ENCODE assay signal across 27 mouse cellular contexts in the genomic region with DNA sequence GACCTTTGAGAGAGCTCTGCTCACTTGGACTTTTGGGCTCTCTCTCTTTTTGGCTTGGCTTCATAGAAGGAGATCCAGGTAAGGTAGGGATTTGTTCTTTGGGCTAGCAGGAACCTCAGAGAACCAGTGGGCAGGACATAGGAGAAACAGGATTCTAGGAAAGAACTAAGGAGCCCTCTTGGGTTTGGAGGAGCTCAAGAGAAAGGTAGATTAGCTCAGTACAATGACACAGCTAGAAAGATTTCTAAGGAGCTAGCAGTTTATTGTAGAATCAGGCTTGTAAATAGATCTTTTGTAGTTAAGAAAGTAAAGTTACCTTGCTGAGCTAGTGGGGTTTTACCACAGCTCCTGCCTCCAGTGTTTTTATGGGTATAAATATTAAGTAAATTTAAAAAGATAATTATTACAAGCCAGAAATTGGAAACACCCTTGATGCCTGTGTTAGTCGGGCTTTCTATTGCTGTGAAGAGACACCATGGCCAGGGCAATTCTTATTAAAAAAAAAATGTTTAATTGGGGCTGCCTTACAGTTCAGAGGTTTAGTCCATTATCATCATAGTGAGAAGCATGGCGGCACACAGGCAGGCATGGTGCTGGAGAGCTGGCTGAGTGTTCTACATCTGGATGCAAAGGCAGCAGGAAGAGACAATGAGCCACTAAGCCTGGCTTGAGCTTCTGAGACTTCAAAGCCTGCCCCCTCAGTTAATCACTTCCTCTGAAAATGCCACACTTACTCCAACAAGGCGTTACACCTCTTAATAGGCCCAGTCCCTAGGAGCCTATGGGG. TPM values are rescaled to one million over a fixed set of nuclear protein-coding genes. Genes with fewer than 3 reads are reported as not detected.
A peak's percentile ranks its signal among the peaks of the same experiment; 100 is the strongest.
DNase-seq lines count a peak whose midpoint lies in the region; ATAC-seq and TF ChIP-seq lines count a peak whose summit lies in the region.
"Had no signal": no experiment of that assay in that cellular context is flagged by ENCODE, and none has a peak within 500 bp of the region (broad histone marks: within the 10 kb centered on the region; RNA-seq: fewer than 3 reads in every experiment).

No protein-coding gene starts in this region.

- WGBS in heart, embryonic 13.5 days: 68% methylated on average over 3 of the region's 3 CpGs
- 54% methylated on average over 3 of the region's 3 CpGs for WGBS in liver, embryonic 13.5 days (ENCODE audit: insufficient replicate concordance)
- 73% methylated on average over 3 of the region's 3 CpGs for WGBS in hindbrain, postnatal 0 days

- TF ChIP-seq CTCF in hindbrain, postnatal 0 days (IDR thresholded peaks at IDR 0.05; ENCODE audit: low read depth): no peak

- intact Hi-C loops in gastrocnemius, postnatal 14 days (cut with DNase I; ENCODE audit: low total_unique reads): no loop called here

- H3K4me2 ChIP-seq in heart, embryonic 13.5 days: peak overlapping the region; percentile 28; the same call in 1 of the 2 replicates
- H3K4me2 ChIP-seq in liver, embryonic 13.5 days: peak overlapping the region; percentile 68
- H3K4me2 ChIP-seq in hindbrain, postnatal 0 days (ENCODE audit: low read depth, low read length): no peak overlapping the region
- H3K4me2 ChIP-seq: embryonic facial prominence, embryonic 13.5 days; forebrain, embryonic 15.5 days; hindbrain, embryonic 12.5 days; midbrain, embryonic 11.5 days had no signal

- no peaks in the 10 kb centered on the region for H3K27me3 ChIP-seq in heart, embryonic 13.5 days (replicated peaks)
- H3K27me3 ChIP-seq in liver, embryonic 13.5 days: no peaks in the 10 kb centered on the region
- no peaks in the 10 kb centered on the region for H3K27me3 ChIP-seq in hindbrain, postnatal 0 days (ENCODE audit: insufficient read depth, low read length)
- H3K27me3 ChIP-seq: embryonic facial prominence, embryonic 13.5 days; forebrain, embryonic 15.5 days; hindbrain, embryonic 12.5 days had no signal

- H3K9me3 ChIP-seq in heart, embryonic 13.5 days: no peaks in the 10 kb centered on the region
- H3K9me3 ChIP-seq in liver, embryonic 13.5 days (replicated peaks): no peaks in the 10 kb centered on the region
- no peaks in the 10 kb centered on the region for H3K9me3 ChIP-seq in hindbrain, postnatal 0 days (ENCODE audit: low read length)
- H3K9me3 ChIP-seq: embryonic facial prominence, embryonic 13.5 days; forebrain, embryonic 15.5 days; hindbrain, embryonic 12.5 days had no signal

- H3K4me1 ChIP-seq in heart, embryonic 13.5 days: no peaks in the 10 kb centered on the region
- peaks cover 43% of the 10 kb centered on the region for H3K4me1 ChIP-seq in liver, embryonic 13.5 days (replicated peaks)
- no peaks in the 10 kb centered on the region for H3K4me1 ChIP-seq in hindbrain, postnatal 0 days (ENCODE audit: insufficient read depth, low read length)
- H3K4me1 ChIP-seq: embryonic facial prominence, embryonic 13.5 days; forebrain, embryonic 15.5 days; hindbrain, embryonic 12.5 days had no signal

- H3K27ac ChIP-seq in heart, embryonic 13.5 days (replicated peaks): no peak overlapping the region
- peak overlapping the region; percentile 96 for H3K27ac ChIP-seq in liver, embryonic 13.5 days
- H3K27ac ChIP-seq in hindbrain, postnatal 0 days: no peak overlapping the region
- H3K27ac ChIP-seq: embryonic facial prominence, embryonic 13.5 days; forebrain, embryonic 15.5 days; hindbrain, embryonic 12.5 days had no signal

- H3K4me3 ChIP-seq in heart, embryonic 13.5 days: no peak overlapping the region
- peak overlapping the region; percentile 54 for H3K4me3 ChIP-seq in liver, embryonic 13.5 days (replicated peaks)
- no peak overlapping the region for H3K4me3 ChIP-seq in hindbrain, postnatal 0 days (ENCODE audit: low read length)
- H3K4me3 ChIP-seq: embryonic facial prominence, embryonic 13.5 days; forebrain, embryonic 15.5 days; hindbrain, embryonic 12.5 days had no signal

- no peak for ATAC-seq in heart, embryonic 13.5 days (ENCODE audit: extremely low read depth, insufficient number of reproducible peaks, low FRiP score, low TSS enrichment)
- 0 out of 2 replicates have a peak, but pooled peaks have one; percentile 24 for ATAC-seq in erythroblast, adult 5-6 weeks (replicated peaks; ENCODE audit: low FRiP score, poor library complexity, severe bottlenecking)
- peak; percentile 32; the same call in 1 of the 2 replicates for ATAC-seq in liver, embryonic 13.5 days (ENCODE audit: low read depth)
- ATAC-seq in hindbrain, postnatal 0 days: no peak
- ATAC-seq: forebrain, embryonic 15.5 days; inflammation-experienced regulatory T-cells, adult 6 months had no signal

- no peak overlapping the region for H3K9ac ChIP-seq in heart, embryonic 13.5 days
- peak overlapping the region; percentile 73 for H3K9ac ChIP-seq in liver, embryonic 13.5 days
- H3K9ac ChIP-seq in hindbrain, postnatal 0 days (replicated peaks; ENCODE audit: low read length): no peak overlapping the region
- H3K9ac ChIP-seq: embryonic facial prominence, embryonic 13.5 days; forebrain, embryonic 15.5 days; hindbrain, embryonic 12.5 days had no signal

- no peaks in the 10 kb centered on the region for H3K36me3 ChIP-seq in heart, embryonic 13.5 days
- H3K36me3 ChIP-seq in liver, embryonic 13.5 days: peaks cover 3% of the 10 kb centered on the region
- no peaks in the 10 kb centered on the region for H3K36me3 ChIP-seq in hindbrain, postnatal 0 days (ENCODE audit: insufficient read depth, low read length)
- H3K36me3 ChIP-seq: embryonic facial prominence, embryonic 13.5 days; forebrain, embryonic 15.5 days; hindbrain, embryonic 12.5 days had no signal

- no peak for DNase-seq in heart, adult 18-20 months
- DNase-seq in liver, embryonic 13.5 days: no peak
- DNase-seq in embryo, embryonic 11 days: no peak
- DNase-seq in hindbrain, postnatal 0 days (ENCODE audit: low spot score): no peak
- no peak for DNase-seq in gastrocnemius, postnatal 14 days
- DNase-seq: cerebellum, adult 2 months; cerebellum, postnatal 25 days; gastrocnemius, postnatal 25 days; kidney, adult 2 months; kidney, postnatal 10 days; lung, adult 18-20 months; lung, postnatal 10 days; thymus, postnatal 25 days had no signal

RNA-seq across cellular contexts. Expression of gene Clta, which starts 0.6 kb away (rescaled TPM):
- polyA plus RNA-seq in heart, embryonic 13.5 days (2015; fragmentation: Nextera tagmentation; extraction: Ambion mirVana): 140 and 150 TPM in 2 replicates
- total RNA-seq in heart, adult 18-20 months (2021): 10 to 100 TPM; 79.0 to 83.2 TPM
- 79.6 and 87.6 TPM in 2 replicates for total RNA-seq in erythroblast, adult 5-6 weeks (2015; ENCODE audit: low replicate concordance)
- 85.4 and 105 TPM in 2 replicates for total RNA-seq in erythroblast, adult 5-6 weeks (2017; ENCODE audit: low replicate concordance)
- polyA plus RNA-seq in liver, embryonic 13.5 days (2015; fragmentation: Nextera tagmentation; extraction: Ambion mirVana): 164 and 166 TPM in 2 replicates
- 366 and 404 TPM in 2 replicates for total RNA-seq in hindbrain, postnatal 0 days (2014; rRNA removed)
- polyA plus RNA-seq in hindbrain, postnatal 0 days (2015; fragmentation: Nextera tagmentation; extraction: Ambion mirVana): 379 and 380 TPM in 2 replicates
- 10 to 100 TPM; 65.7 to 75.0 TPM for total RNA-seq in gastrocnemius, postnatal 14 days (2021)

RNA-seq across cellular contexts. Expression of gene Ccin, which starts 21.5 kb away (rescaled TPM):
- not detected in 2 replicates for polyA plus RNA-seq in heart, embryonic 13.5 days (2015; fragmentation: Nextera tagmentation; extraction: Ambion mirVana)
- total RNA-seq in heart, adult 18-20 months (2021): not detected
- total RNA-seq in erythroblast, adult 5-6 weeks (2015; ENCODE audit: low replicate concordance): not detected in 2 replicates
- total RNA-seq in erythroblast, adult 5-6 weeks (2017; ENCODE audit: low replicate concordance): not detected in 2 replicates
- polyA plus RNA-seq in liver, embryonic 13.5 days (2015; fragmentation: Nextera tagmentation; extraction: Ambion mirVana): not detected in 2 replicates
- 0.29 TPM in 1 of 2 replicates, not detected in the other for total RNA-seq in hindbrain, postnatal 0 days (2014; rRNA removed)
- not detected in 2 replicates for polyA plus RNA-seq in hindbrain, postnatal 0 days (2015; fragmentation: Nextera tagmentation; extraction: Ambion mirVana)
- under 1 TPM in 1 of 2 experiments, not detected in 1; 0.14 TPM for total RNA-seq in gastrocnemius, postnatal 14 days (2021)
- total RNA-seq: gastrocnemius, postnatal 25 days; heart, postnatal 25 days; layer of hippocampus, postnatal 10 days; megakaryocyte progenitor cell, adult 5-6 weeks had no signal
- polyA plus RNA-seq: cerebellum, adult 2 months; embryonic facial prominence, embryonic 13.5 days; forebrain, embryonic 15.5 days; hindbrain, embryonic 12.5 days; inflammation-experienced regulatory T-cells, adult 6 months; limb, embryonic 11.5 days; midbrain, embryonic 11.5 days; midbrain, postnatal 0 days; neural tube, embryonic 14.5 days; stomach, embryonic 14.5 days had no signal

RNA-seq across cellular contexts. Expression of gene Glipr2, which starts 47.6 kb away (rescaled TPM):
- polyA plus RNA-seq in heart, embryonic 13.5 days (2015; fragmentation: Nextera tagmentation; extraction: Ambion mirVana): 63.2 and 72.4 TPM in 2 replicates
- 1 to 10 TPM; 3.3 to 4.4 TPM for total RNA-seq in heart, adult 18-20 months (2021)
- 10.8 and 19.2 TPM in 2 replicates for total RNA-seq in erythroblast, adult 5-6 weeks (2015; ENCODE audit: low replicate concordance)
- 26.5 and 30.4 TPM in 2 replicates for total RNA-seq in erythroblast, adult 5-6 weeks (2017; ENCODE audit: low replicate concordance)
- 39.0 and 45.7 TPM in 2 replicates for polyA plus RNA-seq in liver, embryonic 13.5 days (2015; fragmentation: Nextera tagmentation; extraction: Ambion mirVana)
- 24.9 and 27.8 TPM in 2 replicates for total RNA-seq in hindbrain, postnatal 0 days (2014; rRNA removed)
- 21.0 and 23.4 TPM in 2 replicates for polyA plus RNA-seq in hindbrain, postnatal 0 days (2015; fragmentation: Nextera tagmentation; extraction: Ambion mirVana)
- total RNA-seq in gastrocnemius, postnatal 14 days (2021): 10 to 100 TPM in 1 of 2 experiments, 1 to 10 TPM in 1; 6.8 to 10.2 TPM

Comparison
In these comparisons a context has a peak if more than half of its experiments do, and no peak if none do; other contexts are left out.
1. ATAC-seq: peak in erythroblast, adult 5-6 weeks (single experiment) and liver, embryonic 13.5 days (single experiment); none in heart, embryonic 13.5 days (single experiment) and hindbrain, postnatal 0 days (single experiment).